Mouse (Mus musculus) ES-Bruce4 (cell line): ENCODE data around the gene Ank3.

ENCODE experiments used
- CTCF ChIP-seq: IDR thresholded peaks from one replicate; pipeline ENCODE4 v1.8.1; 2011; ENCODE audit warnings: low read depth, low read length
- EP300 ChIP-seq: IDR thresholded peaks from 2 replicates; pipeline ENCODE4 v1.6.1; 2011; ENCODE audit warnings: low read depth, low read length; ENCODE audit not compliant: insufficient read depth
- POLR2A ChIP-seq: IDR thresholded peaks from one replicate; pipeline ENCODE4 v1.8.1; 2011; ENCODE audit warnings: low read length; ENCODE audit not compliant: insufficient read depth

GRCm38 (mm10) chr10:69795656-69796055 lies 397.1 kb downstream of the Ank3 start:
- TF ChIP-seq CTCF (no peak), EP300 (no peak), POLR2A (no peak)
